Mouse (Mus musculus) limb, embryonic 11.5 days (tissue): ENCODE data around the gene Aarsd1. TPM values are rescaled to one million over a fixed set of nuclear protein-coding genes. Genes with fewer than 3 reads are reported as not detected.

Experiments used
- ATAC-seq: fragments of 200-750 bp; cut with Nextera tagmentation; 2 replicates; pipeline ENCODE4 v1.8.0; 2017; ENCODE audit warnings: low read depth; ENCODE audit not compliant: insufficient number of reproducible peaks, low FRiP score, low TSS enrichment
- DNase-seq: peaks from one replicate; pipeline ENCODE4 v3.0.0-alpha.2; 2015; ENCODE audit warnings: low spot score
- H3K27ac ChIP-seq: fragments of 300-500 bp; sonication (generic); replicated peaks from 2 replicates; pipeline ENCODE4 v1.5.1; 2014; ENCODE audit warnings: low read depth, mild to moderate bottlenecking, low read length
- H3K27me3 ChIP-seq: fragments of 300-500 bp; sonication (generic); 2 replicates; pipeline ENCODE4 v1.6.1; 2014; ENCODE audit warnings: mild to moderate bottlenecking, low read length, mixed read lengths; ENCODE audit not compliant: control insufficient read depth, insufficient read depth
- H3K36me3 ChIP-seq: fragments of 300-500 bp; sonication (generic); 2 replicates; pipeline ENCODE4 v1.6.1; 2014; ENCODE audit warnings: mild to moderate bottlenecking, low read length, moderate library complexity, mixed read lengths; ENCODE audit not compliant: control insufficient read depth, insufficient read depth
- H3K4me1 ChIP-seq: fragments of 300-500 bp; sonication (generic); 2 replicates; pipeline ENCODE4 v1.6.1; 2014; ENCODE audit warnings: low read length, mixed read lengths; ENCODE audit not compliant: control insufficient read depth, insufficient read depth
- H3K4me2 ChIP-seq: fragments of 300-500 bp; sonication (generic); 2 replicates; pipeline ENCODE4 v1.6.1; 2014; ENCODE audit warnings: low read depth, mild to moderate bottlenecking, moderate library complexity; ENCODE audit not compliant: severe bottlenecking
- H3K4me3 ChIP-seq: fragments of 300-500 bp; sonication (generic); 2 replicates; pipeline ENCODE4 v1.5.1; 2014; ENCODE audit warnings: low read depth, low read length
- H3K9ac ChIP-seq: fragments of 300-500 bp; sonication (generic); 2 replicates; pipeline ENCODE4 v1.6.1; 2014; ENCODE audit warnings: mild to moderate bottlenecking, low read length
- H3K9me3 ChIP-seq: fragments of 300-500 bp; sonication (generic); 2 replicates; pipeline ENCODE4 v1.6.1; 2016; ENCODE audit warnings: low read length; ENCODE audit not compliant: control insufficient read depth
- WGBS: fragments of 180-500 bp; shearing (Covaris S2); extraction: QIAGEN DNeasy Blood & Tissue Kit; methylation state at CpG from one replicate; pipeline ENCODE4 v1.1.7; 2014; 5-methylcytosine and 5-hydroxymethylcytosine counted together
- microRNA-seq: library from miRNA; unstranded; fragments of <30 nt; microRNA quantifications from one replicate; pipeline ENCODE4, GENCODE M21; 2016
- polyA plus RNA-seq: library from polyadenylated mRNA; unstranded; fragments of >200 nt; fragmentation: Nextera tagmentation; extraction: Ambion mirVana; gene quantifications from 2 replicates; pipeline ENCODE4 v1.2.1, GENCODE M21; 2014

Aarsd1 gene
- polyA plus RNA-seq, 1 experiment from 2014 or later: 89.0 TPM

- ATAC-seq (no peak), DNase-seq (no peak)
- Histone ChIP-seq H3K27me3 (no peaks in the 10 kb centered on the region), H3K4me1 (no peaks in the 10 kb centered on the region), H3K27ac (no peak overlapping the region), H3K9me3 (no peaks in the 10 kb centered on the region), H3K36me3 (no peaks in the 10 kb centered on the region), H3K4me3 (no peak overlapping the region), H3K4me2 (no peak overlapping the region), H3K9ac (no peak overlapping the region)
- WGBS: 76% methylated on average over 3 of the region's 3 CpGs
Observed at GRCm38 (mm10) chr11:101357505-101358182, 59.8 kb downstream of the Aarsd1 start.

Small RNAs within 50 kb of the gene (microRNA-seq; reads per million reads assigned to microRNA genes)
- not detected for gene Mir6929

Other genes starting within 250 kb of the Aarsd1 start
- 0.04 and 0.21 TPM in 2 replicates for gene Cntnap1, start 247.1 kb downstream of the Aarsd1 start, polyA plus RNA-seq
- 2.6 and 4.1 TPM in 2 replicates for gene Plekhh3, start 246.3 kb downstream of the Aarsd1 start, polyA plus RNA-seq
- gene Ccr10, start 242.2 kb downstream of the Aarsd1 start, polyA plus RNA-seq: 0.13 TPM in 1 of 2 replicates, not detected in the other
- gene Ezh1, start 191.2 kb downstream of the Aarsd1 start, polyA plus RNA-seq: 12.7 and 13.4 TPM in 2 replicates
- gene Ramp2, start 171.6 kb downstream of the Aarsd1 start, polyA plus RNA-seq: 60.4 and 67.2 TPM in 2 replicates
- gene Vps25, start 163.9 kb downstream of the Aarsd1 start, polyA plus RNA-seq: 111 and 120 TPM in 2 replicates
- 7.0 and 8.1 TPM in 2 replicates for gene Wnk4, start 157.0 kb downstream of the Aarsd1 start, polyA plus RNA-seq
- 1.3 and 1.8 TPM in 2 replicates for gene Cntd1, start 138.6 kb downstream of the Aarsd1 start, polyA plus RNA-seq
- gene Coa3, start 138.5 kb downstream of the Aarsd1 start, polyA plus RNA-seq: 191 and 204 TPM in 2 replicates
- 135 and 139 TPM in 2 replicates for gene Becn1, start 115.3 kb downstream of the Aarsd1 start, polyA plus RNA-seq
- gene Psme3, start 101.4 kb downstream of the Aarsd1 start, polyA plus RNA-seq: 158 and 164 TPM in 2 replicates
- gene Aoc2, start 92.6 kb downstream of the Aarsd1 start, polyA plus RNA-seq: 1.5 and 1.9 TPM in 2 replicates
- gene Aoc3, start 87.0 kb downstream of the Aarsd1 start, polyA plus RNA-seq: not detected in 2 replicates
- gene G6pc, start 50.1 kb downstream of the Aarsd1 start, polyA plus RNA-seq: not detected in 2 replicates
- gene Gm27029, start 7.2 kb upstream of the Aarsd1 start, polyA plus RNA-seq: 10.4 and 11.5 TPM in 2 replicates
- 13.3 and 14.4 TPM in 2 replicates for gene Rundc1, start 7.5 kb upstream of the Aarsd1 start, polyA plus RNA-seq
- 4.3 and 4.5 TPM in 2 replicates for gene Ptges3l, start 7.7 kb upstream of the Aarsd1 start, polyA plus RNA-seq
- gene Rpl27, start 24.7 kb upstream of the Aarsd1 start, polyA plus RNA-seq: 459 and 489 TPM in 2 replicates
- 3.3 and 3.4 TPM in 2 replicates for gene Ifi35, start 30.8 kb upstream of the Aarsd1 start, polyA plus RNA-seq
- gene Rnd2, start 47.4 kb upstream of the Aarsd1 start, polyA plus RNA-seq: 4.7 and 4.8 TPM in 2 replicates
- 17.7 and 19.3 TPM in 2 replicates for gene Vat1, start 48.6 kb upstream of the Aarsd1 start, polyA plus RNA-seq
- 23.2 and 23.3 TPM in 2 replicates for gene Brca1, start 134.3 kb upstream of the Aarsd1 start, polyA plus RNA-seq
- 64.1 and 69.6 TPM in 2 replicates for gene Nbr1, start 134.5 kb upstream of the Aarsd1 start, polyA plus RNA-seq
- gene Tmem106a, start 164.6 kb upstream of the Aarsd1 start, polyA plus RNA-seq: 0.67 and 1.3 TPM in 2 replicates
- gene Gm11634, start 181.6 kb upstream of the Aarsd1 start, polyA plus RNA-seq: not detected in 2 replicates
- gene Rdm1, start 209.6 kb upstream of the Aarsd1 start, polyA plus RNA-seq: 30.0 and 31.0 TPM in 2 replicates
- gene Arl4d, start 247.9 kb upstream of the Aarsd1 start, polyA plus RNA-seq: 1.7 TPM in 2 replicates